Mouse (Mus musculus) layer of hippocampus, postnatal 14 days (tissue): ENCODE data around the gene St5. TPM values are rescaled to one million over a fixed set of nuclear protein-coding genes. Genes with fewer than 3 reads are reported as not detected.

ENCODE experiments used
- DNase-seq, 2 experiments: peaks; one replicate each; pipeline ENCODE4 v3.0.0; 2021 to 2022; ENCODE audit warnings: low spot score in 2 of 2, mixed read lengths in 1 of 2
- total RNA-seq, 2 experiments: library from RNA; stranded (reverse); gene quantifications; 2 replicates each; pipeline ENCODE4 v1.2.3; 2021

St5 gene
- total RNA-seq, 2 experiments from 2014 or later, result 30.2 to 35.7 TPM

DNA sequence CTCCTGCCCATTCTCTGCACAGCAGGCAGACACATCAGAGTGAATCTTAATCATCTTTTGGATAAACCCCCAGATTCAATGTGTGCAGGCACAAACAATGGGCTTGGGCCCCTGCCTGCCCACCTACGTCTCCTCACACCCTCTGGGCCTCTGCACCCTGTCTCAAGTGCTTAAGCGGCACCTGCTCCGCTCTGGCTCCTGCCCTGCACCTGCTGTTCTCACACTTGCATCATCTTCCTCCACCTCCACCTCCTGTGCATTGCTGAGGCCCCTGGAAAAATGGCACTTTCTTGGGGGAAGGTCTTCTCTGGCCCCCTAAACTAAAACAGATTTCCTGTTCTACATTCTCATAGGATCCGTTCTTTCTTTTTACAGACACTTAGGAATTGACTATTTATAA, 169.5 kb downstream of the St5 start:
- DNase-seq, result no peak

DNA sequence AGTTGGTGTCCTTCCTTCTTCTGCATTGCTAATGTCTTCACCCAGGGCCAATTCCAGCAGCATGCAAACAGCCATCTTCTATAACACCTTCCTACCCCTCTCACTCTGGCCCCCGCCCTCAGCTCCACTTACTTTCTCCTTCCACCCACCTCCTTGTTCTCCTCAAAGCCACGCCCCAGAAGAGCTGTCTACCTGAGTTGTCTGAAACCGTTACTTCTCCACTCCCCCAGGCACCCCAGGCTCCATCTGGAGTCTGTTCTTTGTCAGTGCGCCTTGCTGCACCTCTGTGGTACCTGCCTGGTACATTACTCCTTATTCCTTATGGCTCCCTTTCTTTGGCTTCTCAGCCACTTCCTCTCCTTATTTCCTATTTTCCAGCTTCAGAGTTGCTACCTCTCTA, 170.3 kb downstream of the St5 start:
- DNase-seq, result no peak

DNA sequence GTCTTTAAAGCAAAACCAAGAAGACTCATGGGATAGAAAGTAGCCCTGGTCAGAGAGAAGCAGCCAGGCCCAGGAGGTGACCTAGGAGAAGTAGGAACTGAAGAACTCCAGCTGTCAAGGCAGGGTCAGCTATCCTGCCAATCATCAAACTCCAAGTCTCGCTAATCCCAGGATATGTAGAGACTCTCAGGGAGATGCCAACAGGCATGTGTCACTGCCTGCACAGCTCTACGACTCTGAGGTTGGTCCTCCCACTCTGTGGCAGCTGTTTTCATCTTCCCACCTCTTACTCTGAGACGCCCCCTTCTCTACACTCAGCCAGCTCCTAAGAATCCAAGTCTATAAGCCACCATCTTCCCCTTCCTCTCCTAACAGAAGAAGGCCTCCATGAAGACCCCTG, 170.7 kb downstream of the St5 start:
- DNase-seq, result no peak

DNA sequence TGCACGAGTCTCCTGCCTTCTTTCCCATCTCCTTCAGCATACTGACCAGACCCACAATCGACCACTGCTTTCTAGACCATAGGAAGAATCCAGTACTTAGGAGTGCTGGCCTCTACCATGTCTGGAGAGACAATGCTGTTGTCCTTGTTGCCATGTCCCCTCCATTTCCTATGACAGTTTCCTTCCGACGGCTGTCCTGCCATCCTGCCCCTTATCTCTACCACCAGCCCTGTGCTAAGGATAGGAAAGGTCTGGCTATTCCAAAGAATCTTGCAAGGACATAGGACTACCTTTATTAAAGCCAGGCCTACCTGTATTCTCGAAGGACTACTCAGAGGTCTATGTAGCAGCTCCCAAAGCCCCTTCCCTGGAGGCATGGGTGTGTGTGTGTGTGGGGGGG, 171.9 kb downstream of the St5 start:
- no peak for DNase-seq

DNA sequence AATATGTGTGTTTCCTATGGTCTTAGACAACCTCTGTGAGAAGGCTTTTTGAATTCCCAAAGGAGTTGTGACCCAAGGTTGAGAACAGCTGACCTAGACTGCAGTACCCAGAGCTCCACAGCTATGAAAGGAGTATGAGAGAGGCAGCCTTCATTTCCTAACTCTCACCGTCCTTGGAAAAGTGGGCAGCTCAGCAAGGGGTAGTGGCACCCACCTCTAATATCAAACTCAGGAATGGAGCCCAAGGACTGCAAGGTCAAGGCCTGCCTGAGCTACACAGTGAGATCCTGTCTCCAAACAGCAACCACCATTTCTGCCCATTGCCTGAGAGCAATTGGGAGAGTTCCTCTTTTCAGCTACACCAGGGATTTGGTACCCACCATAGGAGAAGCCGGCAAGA, 173.7 kb downstream of the St5 start:
- DNase-seq, result no peak

DNA sequence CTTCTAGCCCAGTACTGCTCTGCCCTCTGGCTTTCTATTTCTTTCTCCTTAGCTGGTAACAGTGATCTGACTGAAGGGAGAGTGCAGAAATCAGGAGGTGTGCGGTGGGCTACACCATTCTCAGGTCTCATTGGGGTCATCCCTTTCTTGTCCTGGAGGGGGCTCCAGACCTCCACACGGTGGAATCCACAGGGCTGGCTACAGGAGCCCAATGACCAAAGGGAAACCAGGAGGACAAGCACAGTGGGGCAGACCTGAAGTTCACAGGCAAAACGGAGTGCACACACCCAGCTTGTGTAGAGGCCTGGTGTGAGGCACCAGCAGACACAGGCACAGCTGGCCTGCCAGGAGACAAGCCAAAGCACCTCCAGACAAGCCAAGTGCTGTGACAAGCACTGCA, 175.0 kb downstream of the St5 start:
- peak in 1 of 2 experiments; percentile 58 for DNase-seq

DNA sequence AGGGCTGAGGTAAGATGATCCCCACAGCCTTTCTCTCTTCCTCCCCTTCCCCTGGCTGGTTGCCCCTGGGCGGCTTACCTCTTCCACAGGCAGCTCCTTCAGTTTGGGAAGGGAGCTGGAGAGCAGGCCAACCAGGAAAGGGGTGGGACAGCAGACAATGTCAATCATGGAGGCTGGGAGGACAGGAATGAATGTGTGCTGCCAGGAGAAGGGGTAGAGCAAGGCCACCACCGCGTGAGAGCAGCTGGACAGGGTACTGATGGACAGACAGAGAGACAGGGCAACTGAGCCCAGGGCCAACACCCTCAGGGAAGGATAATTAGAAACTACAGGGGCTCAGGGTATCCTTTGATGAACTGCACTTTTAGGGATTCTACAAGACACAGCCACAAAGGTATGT, 175.9 kb downstream of the St5 start:
- DNase-seq, result no peak

DNA sequence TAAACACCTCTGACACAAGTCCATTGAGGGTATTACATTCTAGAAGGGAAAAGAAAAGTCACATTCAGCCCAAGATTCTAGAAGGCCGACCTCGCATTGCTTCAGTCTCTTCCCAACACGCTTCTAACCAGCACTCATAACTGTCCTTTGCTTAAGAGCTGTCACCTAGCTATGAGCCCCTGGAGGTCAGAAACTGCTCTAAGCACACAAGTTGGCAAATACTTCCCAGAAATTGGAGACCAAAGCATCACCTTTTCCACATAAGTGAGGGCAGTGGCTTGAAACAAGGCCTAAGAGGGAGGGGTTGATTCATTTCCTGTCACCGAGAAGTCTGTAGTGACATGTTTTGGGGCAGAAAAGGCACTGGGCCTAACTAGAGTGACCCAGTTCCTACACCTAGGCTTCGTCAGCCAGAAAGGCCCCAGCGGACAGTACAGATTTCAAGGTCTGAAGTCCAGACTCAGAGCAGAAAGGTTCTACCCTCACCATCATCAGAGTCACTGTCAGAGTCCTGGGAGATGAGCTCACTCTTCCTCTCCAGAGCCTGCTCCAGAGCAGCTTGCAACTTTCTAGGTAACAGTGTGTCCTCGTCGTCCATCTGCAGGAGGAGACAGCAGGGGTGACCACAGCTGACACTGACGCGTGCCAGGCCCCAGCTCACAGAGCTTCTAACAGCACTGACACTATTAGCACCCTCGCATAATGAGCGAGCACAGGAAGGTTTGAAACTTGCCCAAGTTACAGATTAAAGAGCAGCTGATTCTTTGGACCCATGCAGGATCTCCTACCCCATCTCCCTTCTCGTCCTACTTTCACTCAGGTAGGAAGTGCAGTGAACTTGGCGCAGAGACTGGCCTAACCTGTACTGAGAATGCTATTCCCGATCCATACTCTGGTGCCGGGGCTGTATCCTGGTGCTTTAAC, 177.4 kb downstream of the St5 start:
- DNase-seq, result no peak

DNA sequence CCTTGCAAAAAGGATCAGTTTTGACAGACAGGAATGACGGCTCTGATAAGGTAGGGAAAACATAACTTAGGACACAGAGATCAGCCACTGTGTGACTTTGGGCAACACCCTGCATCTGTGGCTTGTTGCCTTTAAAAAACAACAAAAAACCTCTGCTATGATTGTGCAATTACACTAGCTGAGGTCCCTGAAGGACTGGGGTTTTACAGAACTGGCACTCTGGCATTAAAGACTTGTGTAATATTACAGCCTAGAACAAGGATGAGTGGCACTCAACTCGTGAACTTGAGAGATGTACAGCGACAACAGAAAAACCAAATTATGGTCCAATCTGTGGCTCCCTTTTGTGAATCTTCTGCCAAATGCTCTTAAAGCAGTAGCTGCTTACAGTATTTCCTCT, 178.6 kb downstream of the St5 start:
- no peak for DNase-seq

DNA sequence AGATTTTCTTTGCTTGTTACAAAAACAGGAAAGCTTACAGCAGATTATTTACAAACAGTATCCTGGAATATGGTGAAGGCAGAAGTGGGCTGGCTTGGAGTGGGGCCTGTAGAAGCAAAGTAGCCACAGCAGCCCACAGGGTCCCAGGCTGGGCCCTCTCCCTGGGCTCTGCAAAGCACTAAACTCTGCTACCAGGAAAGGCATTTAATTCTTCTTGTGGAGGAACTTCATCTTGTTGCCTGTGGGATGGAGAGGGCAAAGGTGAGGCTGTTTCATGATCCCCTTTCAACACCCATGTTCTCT, 179.0 kb downstream of the St5 start:
- DNase-seq, result no peak

DNA sequence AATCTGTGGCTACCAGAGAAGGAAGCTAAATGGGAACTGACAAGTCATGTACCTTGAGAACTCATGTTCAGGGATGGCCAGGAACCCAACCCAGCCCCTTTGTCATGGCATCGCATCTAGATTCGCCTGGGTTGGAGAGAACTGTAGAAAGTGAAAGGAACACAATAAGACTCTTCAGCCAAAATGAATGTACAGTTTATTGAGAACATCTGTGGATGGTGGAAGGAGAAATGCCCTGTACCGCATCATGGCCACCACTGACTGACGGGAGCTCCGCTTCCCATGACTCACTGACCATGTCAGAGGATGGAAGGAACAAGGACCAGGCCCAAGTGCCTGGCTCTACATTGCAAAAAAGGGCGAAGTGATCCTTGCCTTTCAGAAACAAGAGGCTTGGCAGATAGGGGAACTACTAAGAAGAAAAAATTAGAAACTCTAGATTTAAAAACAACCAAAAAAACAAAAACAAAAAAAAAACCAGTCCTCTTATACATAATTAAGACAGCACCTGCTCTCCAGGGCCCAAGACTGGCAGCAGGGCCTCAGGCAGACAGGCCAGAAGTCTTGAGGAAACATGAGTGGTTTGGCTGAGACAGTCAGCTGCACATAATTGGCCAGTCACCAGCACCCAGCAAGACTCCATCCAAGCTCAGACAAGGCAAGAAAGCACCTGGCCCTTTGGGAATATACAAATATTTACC, 179.5 kb downstream of the St5 start:
- no peak for DNase-seq

DNA sequence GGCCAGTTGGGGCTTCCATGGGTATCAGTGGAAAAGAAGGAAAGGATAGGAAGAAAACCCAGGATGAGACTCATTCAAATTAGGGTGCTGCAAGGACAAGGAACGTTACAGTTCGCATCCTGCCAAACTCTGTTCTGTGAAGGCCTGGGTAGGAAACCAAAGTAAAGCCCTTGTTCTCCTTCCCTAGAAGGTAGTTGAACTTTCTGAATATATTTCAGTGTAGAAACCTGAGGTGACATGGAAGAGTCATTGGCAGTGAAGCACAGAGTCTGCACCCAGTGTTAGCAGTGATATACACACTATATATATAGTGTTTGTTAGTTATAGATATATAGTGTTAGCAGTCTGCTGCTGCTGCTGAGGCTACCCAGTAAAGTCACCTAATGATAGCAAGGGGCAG, 180.1 kb downstream of the St5 start:
- DNase-seq, result no peak

DNA sequence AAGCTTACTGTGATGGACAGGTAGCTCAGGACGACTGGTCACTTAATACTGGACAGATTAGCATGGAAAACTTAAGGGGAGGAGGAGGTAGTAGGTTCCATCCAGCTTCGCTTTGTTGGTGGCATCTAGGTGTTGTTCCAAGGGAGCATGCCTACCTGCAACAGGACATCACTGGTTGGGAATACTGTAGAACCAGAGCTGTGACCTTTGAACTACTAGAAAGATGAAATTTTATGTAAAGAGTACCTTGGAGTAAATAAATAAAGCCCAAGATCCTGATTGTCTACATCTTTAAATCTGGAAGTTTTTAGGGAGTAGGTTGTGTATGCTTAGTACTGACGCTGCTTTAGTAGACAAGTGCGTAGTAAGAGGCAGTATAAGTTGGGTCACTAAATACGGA, 181.3 kb downstream of the St5 start:
- DNase-seq, result no peak

DNA sequence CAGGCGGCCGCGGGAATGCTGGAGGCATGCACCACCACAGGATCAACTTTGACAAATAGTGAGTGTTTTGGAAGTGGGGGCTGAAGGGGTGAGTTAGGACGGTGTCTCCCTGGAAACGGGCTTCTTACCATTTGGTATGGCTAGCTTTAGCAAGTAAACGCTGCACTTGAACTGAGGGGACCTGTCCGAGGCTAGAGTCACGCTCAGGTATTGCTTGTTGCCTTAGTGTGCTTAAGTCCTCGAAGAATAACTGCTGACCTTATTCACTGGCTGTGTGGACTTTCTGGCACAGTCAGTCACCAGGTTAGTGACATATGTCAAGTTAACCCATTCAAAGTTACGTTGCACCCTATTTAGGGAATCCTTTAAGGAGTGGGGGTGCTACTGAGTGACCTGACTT, 183.5 kb downstream of the St5 start:
- no peak for DNase-seq

DNA sequence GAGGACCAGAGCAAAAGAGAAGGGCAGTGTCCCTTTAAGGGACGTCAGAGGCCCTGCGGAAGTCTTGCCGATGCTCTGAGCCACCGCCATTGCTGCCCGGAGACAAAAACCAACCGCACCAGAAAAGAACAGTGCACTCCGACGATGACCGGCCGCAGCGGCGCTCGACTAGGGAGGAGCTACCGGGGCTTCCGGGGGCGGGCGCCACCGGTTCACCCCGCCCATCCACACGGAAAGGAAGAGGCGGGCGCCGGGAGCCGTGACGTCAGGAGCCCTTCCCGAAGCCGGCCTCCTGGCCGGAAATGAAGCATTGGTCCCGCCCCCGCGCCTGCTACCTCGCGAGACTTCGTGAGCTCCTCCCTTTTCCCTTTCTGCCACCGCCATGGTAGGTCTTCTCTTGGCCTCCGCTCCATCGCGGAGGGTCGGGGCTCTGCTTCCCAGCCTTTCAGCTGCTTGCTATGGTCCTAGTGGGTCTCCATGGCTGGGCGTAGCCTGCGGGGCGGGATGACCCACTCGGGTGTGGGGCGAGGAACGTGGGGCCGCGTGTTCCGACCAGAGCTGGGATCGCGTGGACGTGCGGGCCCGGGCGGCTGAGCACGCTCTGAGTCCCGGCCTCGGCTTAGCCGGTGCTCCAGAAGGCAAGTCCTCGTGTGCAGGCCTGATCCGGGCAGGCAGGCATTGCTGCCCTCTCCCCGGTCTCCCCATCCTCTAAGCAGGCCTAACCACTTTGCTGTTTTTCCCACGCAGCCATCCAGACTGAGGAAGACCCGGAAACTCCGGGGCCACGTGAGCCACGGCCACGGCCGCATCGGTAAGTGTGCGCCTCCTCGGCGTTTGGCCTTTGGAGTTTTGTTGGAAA, 184.3 kb downstream of the St5 start, which contains the start of gene Rpl27a:
Gene Rpl27a (plus strand): TSS at position 310 of the 859 bp plus-strand sequence.
- DNase-seq, result peak; percentile 97 to 98

DNA sequence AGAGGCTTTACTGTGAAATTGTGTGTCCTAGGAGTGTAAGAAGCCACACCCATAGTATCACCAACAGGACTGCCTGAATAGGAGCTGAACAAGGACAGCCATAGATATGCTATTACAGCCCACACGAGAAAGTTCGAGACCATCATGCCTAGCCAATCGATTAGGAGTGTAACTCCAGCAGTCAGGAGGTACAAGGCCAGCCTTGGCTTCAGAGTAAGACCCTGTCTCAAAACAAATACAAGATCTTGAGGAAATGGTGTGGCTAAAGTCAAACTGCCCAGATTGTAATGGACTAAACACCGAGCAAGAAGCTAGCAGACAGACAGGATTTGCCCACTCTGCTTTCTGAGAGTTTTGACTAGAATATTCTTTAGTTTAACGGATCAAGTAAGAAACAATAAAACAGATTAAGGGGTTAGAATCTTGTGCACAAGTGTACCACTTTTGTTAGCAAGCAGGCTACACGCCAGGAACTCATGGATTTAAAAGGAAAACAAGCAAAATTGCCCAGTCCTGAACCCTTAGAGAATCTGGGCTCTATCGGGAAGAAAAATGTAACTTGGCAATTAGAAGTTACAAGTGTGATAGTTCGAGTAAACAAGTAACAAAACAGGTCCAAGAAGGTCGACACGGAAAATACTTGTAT, 185.2 kb downstream of the St5 start:
- no peak for DNase-seq

DNA sequence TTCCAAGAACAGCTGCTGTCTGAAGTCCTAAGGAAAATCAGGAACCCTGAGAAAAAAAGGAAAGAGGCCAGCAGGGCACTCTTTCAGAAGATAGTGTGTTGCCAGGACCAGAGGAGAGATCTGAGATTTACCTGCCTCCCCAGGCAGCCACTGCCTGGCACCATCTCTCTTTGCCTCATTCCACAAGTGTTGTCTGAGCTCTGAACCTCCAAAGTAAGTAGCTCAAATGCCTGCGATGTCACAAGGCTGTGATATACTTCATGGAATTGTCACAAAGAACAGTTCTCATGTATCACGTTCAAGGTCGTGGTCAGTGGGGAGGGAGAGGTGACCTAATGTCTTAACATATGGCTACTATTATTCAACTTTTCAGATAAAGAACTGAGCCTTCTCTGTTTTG, 186.9 kb downstream of the St5 start:
- DNase-seq, result no peak

DNA sequence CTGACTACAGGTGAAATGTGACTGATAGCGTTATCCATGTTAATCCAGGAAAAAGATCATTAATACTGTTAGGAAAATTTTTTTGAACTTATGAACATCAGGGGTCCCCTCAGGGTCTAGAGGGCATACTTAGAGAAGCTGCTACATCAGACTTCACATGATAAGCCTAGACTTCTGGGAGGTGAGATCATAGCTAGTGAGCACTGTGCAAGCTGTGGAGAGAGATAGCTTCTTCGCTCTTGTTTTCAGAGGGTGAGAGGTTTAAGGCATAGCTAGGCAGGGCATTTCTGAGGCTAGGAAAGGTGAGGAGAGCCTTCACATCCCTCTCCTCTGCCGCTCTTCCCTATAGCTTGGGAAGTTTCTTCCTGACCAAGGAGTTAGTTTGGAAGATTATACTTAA, 191.6 kb downstream of the St5 start:
- DNase-seq, result no peak

DNA sequence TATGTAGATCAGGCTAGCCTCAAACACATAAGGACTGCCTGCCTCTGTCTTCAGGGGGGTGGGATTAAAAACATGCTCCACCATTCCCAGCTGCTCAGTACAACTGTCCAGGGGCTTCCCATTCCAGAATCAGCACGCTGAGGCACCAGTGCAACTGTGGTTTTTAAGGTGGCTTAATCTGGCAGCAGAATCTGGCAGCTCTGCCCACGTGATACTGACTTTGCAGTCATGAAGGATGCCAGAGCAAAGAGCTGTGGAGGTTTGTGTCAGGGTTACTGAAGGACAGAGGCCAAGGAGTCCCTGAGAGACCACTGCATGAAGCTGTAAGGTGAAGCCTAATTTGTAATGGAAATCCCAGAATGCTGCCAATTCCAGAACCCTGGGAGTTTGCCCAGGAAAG, 192.6 kb downstream of the St5 start:
- DNase-seq, result no peak

DNA sequence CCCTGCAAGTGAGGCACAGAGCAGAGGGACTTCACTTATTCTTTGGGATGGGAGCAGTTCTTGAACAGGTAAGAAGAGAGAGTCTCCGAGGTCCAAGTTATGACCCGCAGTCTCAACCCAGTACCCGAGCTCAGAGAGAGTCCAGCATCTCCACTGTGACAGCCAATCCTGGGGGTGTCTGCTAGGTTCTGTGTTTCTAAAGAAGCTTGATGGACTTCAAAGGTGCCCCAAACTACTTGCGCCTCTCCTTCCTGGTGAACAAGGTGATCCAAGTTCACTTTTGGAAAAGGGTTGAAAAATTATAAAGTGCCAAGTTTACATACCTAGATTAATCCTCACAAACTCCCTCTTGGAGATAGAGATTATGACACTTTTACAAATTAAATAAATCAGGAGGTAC, 195.4 kb downstream of the St5 start, which contains the start of gene Trim66:
Gene Trim66 (minus strand): TSS at position 101 of the 400 bp plus-strand sequence.
- DNase-seq, result no peak

DNA sequence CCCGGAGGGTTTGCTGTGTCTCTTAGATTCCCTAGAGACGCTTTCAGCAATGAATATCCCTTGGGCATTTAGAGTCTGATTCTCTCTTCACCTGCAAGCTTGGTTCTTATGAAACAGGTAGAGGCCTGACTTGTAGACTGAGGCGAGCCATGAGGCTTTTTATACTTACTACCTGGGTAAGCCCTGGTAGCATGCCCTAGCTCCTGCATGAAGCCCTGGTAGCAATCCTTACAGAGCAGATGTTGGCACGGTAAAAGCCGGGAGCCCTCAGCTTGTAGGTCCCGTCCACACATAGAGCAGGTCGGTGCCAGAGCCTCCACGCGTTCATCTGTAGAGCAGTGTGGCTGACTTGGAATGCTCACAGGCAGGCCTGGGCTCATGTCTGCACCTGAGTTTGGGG, 195.8 kb downstream of the St5 start:
- DNase-seq, result no peak
